Mouse (Mus musculus) liver, embryonic 14.5 days (tissue): ENCODE data around the gene Suds3. TPM values are rescaled to one million over a fixed set of nuclear protein-coding genes. Genes with fewer than 3 reads are reported as not detected.

Experiments used
- ATAC-seq: fragments of 200-750 bp; cut with Nextera tagmentation; 2 replicates; pipeline ENCODE4 v1.8.0; 2017; ENCODE audit warnings: moderate number of reproducible peaks, mild to moderate bottlenecking, moderate library complexity; ENCODE audit not compliant: insufficient read depth
- DNase-seq, 3 experiments: peaks; one replicate each; pipeline ENCODE4 v3.0.0-alpha.2; 2012 to 2013; ENCODE audit warnings: low read depth in 3 of 3, low spot score in 3 of 3
- H3K27ac ChIP-seq: fragments of 300-500 bp; sonication (generic); 2 replicates; pipeline ENCODE4 v1.5.1; 2014; ENCODE audit warnings: moderate library complexity, mild to moderate bottlenecking, control low read depth, inconsistent platforms
- H3K27me3 ChIP-seq: fragments of 300-500 bp; sonication (generic); 2 replicates; pipeline ENCODE4 v1.6.1; 2014; ENCODE audit warnings: mild to moderate bottlenecking, low read length, moderate library complexity; ENCODE audit not compliant: control insufficient read depth, insufficient read depth
- H3K36me3 ChIP-seq: fragments of 300-500 bp; sonication (generic); replicated peaks from 2 replicates; pipeline ENCODE4 v1.6.1; 2014; ENCODE audit warnings: low read depth; ENCODE audit not compliant: control insufficient read depth, insufficient read depth
- H3K4me1 ChIP-seq, 2 experiments: fragments of 200-500 bp in 1 of 2; fragments of 300-500 bp in 1 of 2; sonication (generic) in 1 of 2; replicated peaks; 2 replicates each; pipeline ENCODE4 v1.6.1; 2012 to 2014; ENCODE audit warnings: antibody characterized with exemption in 1 of 2, inconsistent platforms in 1 of 2, low read length in 1 of 2; ENCODE audit not compliant: control insufficient read depth in 2 of 2, insufficient read depth in 2 of 2
- H3K4me2 ChIP-seq: fragments of 300-500 bp; sonication (generic); 2 replicates; pipeline ENCODE4 v1.6.1; 2014; ENCODE audit warnings: low read depth, mild to moderate bottlenecking, control low read depth, moderate library complexity
- H3K4me3 ChIP-seq, 2 experiments: fragments of 200-500 bp in 1 of 2; fragments of 300-500 bp in 1 of 2; sonication (generic) in 1 of 2; 2 replicates each; pipeline ENCODE4 v1.5.1; 2012 to 2014; ENCODE audit warnings: low read depth in 2 of 2, low read length in 2 of 2, mild to moderate bottlenecking in 2 of 2, control low read depth in 1 of 2, inconsistent platforms in 1 of 2, moderate library complexity in 1 of 2; ENCODE audit not compliant: insufficient read depth in 1 of 2
- H3K9ac ChIP-seq: fragments of 300-500 bp; sonication (generic); replicated peaks from 2 replicates; pipeline ENCODE4 v1.6.1; 2014; ENCODE audit warnings: mild to moderate bottlenecking, control low read depth, moderate library complexity
- H3K9me3 ChIP-seq: fragments of 300-500 bp; sonication (generic); 2 replicates; pipeline ENCODE4 v1.6.1; 2016; ENCODE audit warnings: low read length, mixed read lengths; ENCODE audit not compliant: control insufficient read depth
- CTCF ChIP-seq: IDR thresholded peaks from 2 replicates; pipeline ENCODE4 v1.5.1; 2016; ENCODE audit warnings: antibody characterized with exemption, low read depth, control low read depth
- EP300 ChIP-seq: IDR thresholded peaks from 2 replicates; pipeline ENCODE4 v1.6.1; 2016; ENCODE audit warnings: antibody characterized with exemption, low read depth
- WGBS: fragments of 180-500 bp; shearing (Covaris S2); extraction: QIAGEN DNeasy Blood & Tissue Kit; methylation state at CpG from one replicate; pipeline ENCODE4 v1.1.7; 2014; ENCODE audit not compliant: insufficient replicate concordance; 5-methylcytosine and 5-hydroxymethylcytosine counted together
- polyA plus RNA-seq, 2 experiments: library from polyadenylated mRNA; depleted of rRNA in 1 of 2; stranded (reverse) in 1 of 2; unstranded in 1 of 2; fragments of >200 nt; fragmentation: Nextera tagmentation in 1 of 2; extraction: Ambion mirVana in 1 of 2; gene quantifications; 2 replicates each; pipeline versions ENCODE4 v1.2.1 to v1.2.3; 2012 to 2014

The Suds3 gene
- polyA plus RNA-seq, 2 experiments: 19.8 to 22.7 TPM

GRCm38 (mm10) chr5:117068181-117068580 is 47.7 kb downstream of the Suds3 start:
- 71% methylated on average over 13 of the region's 13 CpGs for WGBS
- no peak overlapping the region for H3K4me2 ChIP-seq
- no peaks in the 10 kb centered on the region for H3K4me1 ChIP-seq
- no peak for DNase-seq
- no peak overlapping the region for H3K9ac ChIP-seq
- H3K27ac ChIP-seq: no peak overlapping the region
- H3K36me3 ChIP-seq: no peaks in the 10 kb centered on the region
- ATAC-seq: no peak
- TF ChIP-seq CTCF (peak; percentile 76), EP300 (no peak)
- no peaks in the 10 kb centered on the region for H3K27me3 ChIP-seq
- H3K4me3 ChIP-seq: no peak overlapping the region
- H3K9me3 ChIP-seq: no peaks in the 10 kb centered on the region

- no peak overlapping the region for H3K4me3 ChIP-seq
- H3K9ac ChIP-seq: no peak overlapping the region
- no peak for ATAC-seq
- no peak for TF ChIP-seq EP300
- TF ChIP-seq CTCF: no peak
- no peaks in the 10 kb centered on the region for H3K9me3 ChIP-seq
- DNase-seq: no peak
- no peak overlapping the region for H3K4me2 ChIP-seq
- H3K27ac ChIP-seq: no peak overlapping the region
- 44% methylated on average over 2 of the region's 2 CpGs for WGBS
- no peaks in the 10 kb centered on the region for H3K4me1 ChIP-seq
- H3K27me3 ChIP-seq: no peaks in the 10 kb centered on the region
- H3K36me3 ChIP-seq: no peaks in the 10 kb centered on the region
Measured at GRCm38 (mm10) chr5:117061251-117061650, 54.7 kb downstream of the Suds3 start.

DNA sequence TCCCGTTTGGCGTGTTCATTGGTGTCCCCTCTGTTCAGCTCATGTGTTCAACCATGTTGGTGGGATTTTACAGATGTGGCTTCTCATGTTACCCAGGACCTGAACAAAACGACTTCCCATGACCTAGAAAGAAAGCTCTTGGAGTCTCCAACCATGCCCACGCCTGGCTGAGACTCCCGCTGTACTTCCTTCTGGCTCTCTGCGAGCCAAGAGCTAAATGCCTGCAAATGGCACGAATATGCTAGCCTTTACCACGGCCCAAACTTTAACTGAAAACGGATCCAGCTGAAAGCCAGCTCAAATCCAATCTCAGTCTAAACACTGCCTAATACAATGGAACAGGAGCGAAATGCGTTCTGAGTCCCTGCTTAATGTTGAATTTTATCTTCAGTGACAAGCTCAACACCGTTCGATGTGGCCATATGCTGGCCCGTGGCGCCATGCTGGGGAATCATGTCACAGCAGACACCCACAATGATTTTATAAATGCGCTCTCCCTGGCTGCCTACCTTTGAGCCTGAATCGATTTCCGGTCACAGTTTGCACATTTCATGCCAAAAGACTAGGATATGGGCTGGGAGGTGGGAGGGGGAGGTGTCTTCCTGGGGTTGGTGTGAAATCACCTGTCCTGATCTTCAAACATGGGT is 55.3 kb downstream of the Suds3 start:
- no peak overlapping the region for H3K4me2 ChIP-seq
- H3K36me3 ChIP-seq: no peaks in the 10 kb centered on the region
- ATAC-seq (no peak), DNase-seq (no peak)
- H3K4me3 ChIP-seq: no peak overlapping the region
- H3K4me1 ChIP-seq: no peaks in the 10 kb centered on the region
- H3K27me3 ChIP-seq: no peaks in the 10 kb centered on the region
- no peak overlapping the region for H3K27ac ChIP-seq
- H3K9me3 ChIP-seq: no peaks in the 10 kb centered on the region
- 63% methylated on average over 18 of the region's 18 CpGs for WGBS
- no peak overlapping the region for H3K9ac ChIP-seq
- TF ChIP-seq CTCF: no peak
- no peak for TF ChIP-seq EP300

DNA sequence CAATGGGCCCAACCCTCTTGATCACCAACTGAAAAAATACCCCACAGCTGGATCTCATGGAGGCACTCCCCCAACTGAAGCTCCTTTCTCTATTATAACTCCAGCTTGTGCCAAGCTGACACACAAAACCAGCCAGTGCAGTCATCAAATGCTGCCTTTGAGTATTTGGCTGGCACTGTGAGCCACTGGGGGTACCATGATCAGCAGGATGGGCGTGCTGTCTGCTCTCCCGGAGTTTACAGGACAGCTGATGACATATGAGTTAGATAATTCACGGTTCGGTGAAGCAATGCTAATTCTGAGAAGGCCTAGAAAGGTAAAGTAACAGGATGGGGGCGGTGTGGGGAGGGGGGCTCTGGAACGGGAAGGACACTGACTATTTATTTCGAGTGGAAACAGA is 66.0 kb downstream of the Suds3 start:
- Histone ChIP-seq H3K9ac (no peak overlapping the region), H3K36me3 (no peaks in the 10 kb centered on the region), H3K4me2 (no peak overlapping the region), H3K4me1 (no peaks in the 10 kb centered on the region), H3K9me3 (no peaks in the 10 kb centered on the region), H3K27ac (no peak overlapping the region), H3K27me3 (no peaks in the 10 kb centered on the region), H3K4me3 (no peak overlapping the region)
- ATAC-seq (no peak), DNase-seq (no peak)
- TF ChIP-seq EP300 (no peak), CTCF (no peak)
- 65% methylated on average over 7 of the region's 7 CpGs for WGBS

DNA sequence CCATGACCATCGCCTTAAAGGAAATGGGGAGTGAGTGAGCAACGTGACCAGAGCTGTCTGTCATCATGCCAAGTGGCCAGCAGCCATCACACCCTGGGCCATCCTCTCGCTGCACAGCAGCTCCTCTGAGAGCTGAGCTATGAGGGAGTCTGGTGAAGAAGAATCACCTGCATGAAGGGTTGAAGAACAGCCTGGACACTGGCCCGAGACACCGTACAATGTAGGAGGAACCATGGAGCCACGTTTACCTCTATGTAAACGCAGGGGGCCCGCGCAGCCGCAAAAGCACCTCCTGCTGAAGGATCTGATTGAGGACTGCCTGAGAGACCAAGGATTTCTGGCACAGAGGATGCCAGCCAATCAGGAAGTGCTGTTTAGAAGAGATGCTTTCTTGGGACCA is 70.8 kb downstream of the Suds3 start:
- Histone ChIP-seq H3K4me3 (no peak overlapping the region), H3K27ac (no peak overlapping the region), H3K4me2 (no peak overlapping the region), H3K27me3 (no peaks in the 10 kb centered on the region), H3K9me3 (no peaks in the 10 kb centered on the region), H3K4me1 (no peaks in the 10 kb centered on the region), H3K9ac (no peak overlapping the region), H3K36me3 (no peaks in the 10 kb centered on the region)
- TF ChIP-seq EP300: no peak
- TF ChIP-seq CTCF: no peak
- ATAC-seq (no peak), DNase-seq (no peak)
- WGBS: 53% methylated on average over 10 of the region's 10 CpGs
